In the genomic region with DNA sequence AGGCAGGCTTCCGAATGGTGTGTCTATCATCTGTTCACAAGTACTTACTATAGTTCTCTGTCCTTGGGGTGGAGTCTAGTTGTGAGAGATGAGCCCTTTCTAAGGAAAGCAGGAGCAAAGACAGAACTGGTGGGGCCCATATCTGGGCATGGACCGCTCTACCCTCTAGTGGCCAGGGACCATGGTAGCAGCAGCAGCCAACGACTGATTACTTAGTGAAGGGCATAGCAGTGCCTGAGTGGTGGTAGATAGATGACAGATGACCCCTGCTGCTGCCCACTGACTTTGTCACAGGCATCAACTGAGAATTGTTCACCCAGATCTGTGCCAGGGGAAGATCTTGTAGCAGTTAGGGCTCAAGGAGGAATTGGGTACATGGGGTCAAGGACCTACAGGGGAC, we compare ENCODE assay signal across 10 mouse cellular contexts. TPM values are rescaled to one million over a fixed set of nuclear protein-coding genes. Genes with fewer than 3 reads are reported as not detected.
A peak's percentile ranks its signal among the peaks of the same experiment; 100 is the strongest.
DNase-seq lines count a peak whose midpoint lies in the region; ATAC-seq and TF ChIP-seq lines count a peak whose summit lies in the region.
"Had no signal": no experiment of that assay in that cellular context is flagged by ENCODE, and none has a peak within 500 bp of the region (broad histone marks: within the 10 kb centered on the region; RNA-seq: fewer than 3 reads in every experiment).

No protein-coding gene starts in this region.

- H3K9me3 ChIP-seq in E14TG2a.4 (ENCODE audit: low read length), result peaks cover 4% of the 10 kb centered on the region; the same call in 1 of the 2 replicates
- H3K9me3 ChIP-seq in embryonic facial prominence, embryonic 10.5 days, result no peaks in the 10 kb centered on the region
- H3K9me3 ChIP-seq: limb, embryonic 12.5 days had no signal

- no peak overlapping the region for H3K4me3 ChIP-seq in E14TG2a.4 (replicated peaks; ENCODE audit: low read length)
- no peak overlapping the region for H3K4me3 ChIP-seq in embryonic facial prominence, embryonic 10.5 days
- H3K4me3 ChIP-seq: erythroblast, embryonic 14.5 days; limb, embryonic 12.5 days had no signal

- no peak for ATAC-seq in activated CD4-positive, CD25-positive, alpha-beta regulatory T cell, adult 4 months

- peaks cover 73% of the 10 kb centered on the region for H3K27me3 ChIP-seq in E14TG2a.4 (ENCODE audit: insufficient read depth, low read length)
- H3K27me3 ChIP-seq in embryonic facial prominence, embryonic 10.5 days (replicated peaks; ENCODE audit: low read depth, poor library complexity, severe bottlenecking), result peaks cover 36% of the 10 kb centered on the region

- peak; percentile 48 for TF ChIP-seq CTCF in E14TG2a.4 (conservative IDR thresholded peaks at IDR 0.05; ENCODE audit: low read length)

- DNase-seq in cerebellum, postnatal 10 days, result peak; percentile 66 to 68
- DNase-seq in cerebellum, adult 9-11 months, result no peak
- DNase-seq in left cerebral cortex, adult 18-20 months (ENCODE audit: low spot score in 2 of 2), result peak; percentile 34 to 40
- DNase-seq in left cerebral cortex, postnatal 10 days (ENCODE audit: extremely low spot score in 1 of 2, low spot score in 2 of 2), result no peak
- DNase-seq in embryonic facial prominence, embryonic 10.5 days (ENCODE audit: low spot score), result peak; percentile 47
- peak; percentile 41 for DNase-seq in thymus, postnatal 25 days

- no peak overlapping the region for H3K27ac ChIP-seq in embryonic facial prominence, embryonic 10.5 days (replicated peaks)
- H3K27ac ChIP-seq: limb, embryonic 12.5 days had no signal

- intact Hi-C loops in left cerebral cortex, postnatal 10 days (cut with DNase I), result no loop called here

- WGBS in embryonic facial prominence, embryonic 10.5 days, result 37% methylated on average over 3 of the region's 3 CpGs

- H3K36me3 ChIP-seq in E14TG2a.4 (ENCODE audit: insufficient read depth, low read length), result no peaks in the 10 kb centered on the region
- H3K36me3 ChIP-seq in embryonic facial prominence, embryonic 10.5 days (replicated peaks), result no peaks in the 10 kb centered on the region
- H3K36me3 ChIP-seq: limb, embryonic 12.5 days had no signal

- H3K4me1 ChIP-seq in E14TG2a.4 (replicated peaks; ENCODE audit: low read depth, low read length), result peaks cover 35% of the 10 kb centered on the region
- H3K4me1 ChIP-seq in embryonic facial prominence, embryonic 10.5 days, result peaks cover 39% of the 10 kb centered on the region

RNA-seq across cellular contexts. Expression of a gene that starts 12.0 kb away (rescaled TPM):
- 1 to 10 TPM; 2.9 to 4.6 TPM for total RNA-seq in left cerebral cortex, adult 18-20 months (2021)
- total RNA-seq in left cerebral cortex, postnatal 10 days (2021), result 1 to 10 TPM; 5.1 to 7.1 TPM
- polyA plus RNA-seq in embryonic facial prominence, embryonic 10.5 days (2016; fragmentation: Nextera tagmentation; extraction: Ambion mirVana), result 3.6 and 9.3 TPM in 2 replicates
- not detected for polyA plus RNA-seq in activated CD4-positive, CD25-positive, alpha-beta regulatory T cell, adult 4 months (2017; shearing (Covaris generic))
- polyA plus RNA-seq: erythroblast, embryonic 14.5 days had no signal

RNA-seq across cellular contexts. Expression of a gene that starts 33.0 kb away (rescaled TPM):
- 1 to 10 TPM; 3.2 to 3.5 TPM for total RNA-seq in left cerebral cortex, adult 18-20 months (2021)
- 1 to 10 TPM; 3.3 to 3.7 TPM for total RNA-seq in left cerebral cortex, postnatal 10 days (2021)
- polyA plus RNA-seq in embryonic facial prominence, embryonic 10.5 days (2016; fragmentation: Nextera tagmentation; extraction: Ambion mirVana), result 0.51 and 0.75 TPM in 2 replicates
- 10 to 100 TPM; 14.2 to 37.7 TPM for polyA plus RNA-seq in activated CD4-positive, CD25-positive, alpha-beta regulatory T cell, adult 4 months (2017; shearing (Covaris generic))

Comparison
In these comparisons a context has a peak if more than half of its experiments do, and no peak if none do; other contexts are left out.
1. DNase-seq: peak in cerebellum, postnatal 10 days (2 of 2), left cerebral cortex, adult 18-20 months (2 of 2), embryonic facial prominence, embryonic 10.5 days (single experiment) and thymus, postnatal 25 days (single experiment); none in cerebellum, adult 9-11 months (single experiment) and left cerebral cortex, postnatal 10 days (0 of 2).